Mouse (Mus musculus): ENCODE results near the gene Kiss1. TPM values are rescaled to one million over a fixed set of nuclear protein-coding genes. Genes with fewer than 3 reads are reported as not detected.

The Kiss1 gene
- polyA plus RNA-seq, 1 experiment = not detected

DNA sequence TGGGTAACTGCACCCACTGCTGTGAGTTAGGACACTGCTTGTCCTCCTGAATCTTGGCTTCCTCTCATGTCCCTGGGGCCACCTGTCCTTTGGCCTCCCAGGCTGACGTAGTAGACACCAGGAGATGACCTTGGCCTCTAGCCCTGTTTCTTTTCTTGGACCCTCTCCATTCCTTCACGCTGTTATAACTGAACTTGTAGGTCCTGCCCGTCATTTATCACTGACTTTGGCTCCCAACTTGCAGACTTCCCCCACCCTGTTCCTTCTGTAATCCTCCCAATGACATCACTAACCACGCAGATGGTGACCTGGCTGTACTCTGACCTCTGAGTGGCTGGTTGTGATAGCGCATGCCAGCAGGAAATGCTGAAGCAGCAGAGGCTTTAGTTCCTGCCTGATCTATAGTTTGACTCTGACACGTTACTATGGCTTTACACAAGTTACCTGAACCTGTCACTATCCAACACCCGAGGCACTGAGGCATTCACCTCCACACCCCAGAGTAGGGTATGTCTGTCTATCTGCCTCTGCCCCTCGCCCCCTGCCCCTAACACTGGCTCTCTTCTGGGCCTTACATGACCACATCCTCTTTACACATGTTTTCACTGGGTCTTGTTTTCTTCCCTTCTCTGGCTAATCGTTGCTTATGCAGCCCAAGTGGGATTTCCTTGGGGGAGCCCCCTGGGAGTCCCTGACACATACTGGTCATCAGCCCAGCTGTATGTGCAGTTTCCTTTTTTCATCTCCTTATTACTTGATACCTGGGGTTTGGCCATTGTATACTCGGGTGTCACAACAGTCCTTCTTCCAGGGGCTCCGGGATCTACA, 26.2 kb downstream of the Kiss1 start:
- WGBS = 81% methylated on average over 11 of the region's 11 CpGs
- TF ChIP-seq CTCF (IDR thresholded peaks at IDR 0.05; ENCODE audit: insufficient read depth, low read depth, low read length) (no peak), POLR2A (IDR thresholded peaks at IDR 0.05; ENCODE audit: insufficient read depth, low read depth, low read length) (no peak)
- no peaks in the 10 kb centered on the region for H3K4me1 ChIP-seq (ENCODE audit: control insufficient read depth, insufficient read depth, low read length)
- H3K27ac ChIP-seq (ENCODE audit: insufficient read depth, low read depth, low read length) = no peak overlapping the region
- no peak overlapping the region for H3K4me3 ChIP-seq (ENCODE audit: insufficient read depth, low read depth, low read length)

DNA sequence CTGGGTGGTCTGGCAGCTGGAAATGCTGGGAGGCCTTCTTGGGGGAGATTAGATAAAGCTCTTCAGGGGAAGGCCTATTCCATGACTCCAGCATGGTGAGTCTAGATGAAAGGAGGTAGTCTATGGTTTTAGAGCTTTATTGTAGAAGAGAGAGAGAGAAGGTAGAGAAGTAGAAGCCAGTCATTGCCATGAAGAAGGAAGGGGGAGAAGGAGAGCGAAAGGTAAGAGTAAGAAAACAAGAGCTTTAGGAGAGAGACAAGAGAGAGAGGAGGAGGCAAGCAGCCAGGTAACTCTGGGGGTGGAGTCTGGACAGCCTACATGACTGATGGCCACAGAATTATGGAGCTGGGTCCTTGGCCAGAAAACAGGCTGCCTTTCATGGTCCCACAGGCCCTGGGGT, 28.5 kb downstream of the Kiss1 start, which contains the start of gene Ren1:
TSS of gene Ren1 (plus strand) at position 301 of the 400 bp plus-strand sequence.
- H3K4me3 ChIP-seq (ENCODE audit: insufficient read depth, low read depth, low read length) = no peak within 1 kb of the TSS
- no peaks in the 10 kb centered on the region for H3K4me1 ChIP-seq (ENCODE audit: control insufficient read depth, insufficient read depth, low read length)
- 100% methylated on average over 1 of the region's 1 CpGs for WGBS
- no peak for TF ChIP-seq POLR2A (IDR thresholded peaks at IDR 0.05; ENCODE audit: insufficient read depth, low read depth, low read length)
- no peak for TF ChIP-seq CTCF (IDR thresholded peaks at IDR 0.05; ENCODE audit: insufficient read depth, low read depth, low read length)
- H3K27ac ChIP-seq (ENCODE audit: insufficient read depth, low read depth, low read length) = no peak within 1 kb of the TSS

DNA sequence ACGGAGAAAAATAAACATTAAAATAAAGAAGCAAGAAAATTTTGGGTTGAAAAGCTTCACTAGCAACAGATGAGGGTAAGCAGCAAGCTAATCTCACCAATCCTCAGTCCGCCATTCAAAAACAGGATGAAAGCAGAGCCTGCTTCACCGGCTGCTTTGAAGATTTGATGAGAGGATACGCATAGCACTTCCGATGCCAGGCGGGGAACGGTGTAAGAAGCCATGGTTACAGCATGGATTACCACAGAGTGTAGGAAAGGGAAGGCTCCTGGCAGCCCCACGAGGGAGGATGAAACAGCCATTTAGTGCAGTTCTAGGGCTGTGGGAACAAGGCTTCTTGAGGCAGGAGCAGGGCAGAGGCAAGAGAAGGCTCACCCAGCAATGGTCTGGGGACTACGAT, 30.1 kb downstream of the Kiss1 start:
- Histone ChIP-seq H3K4me3 (ENCODE audit: insufficient read depth, low read depth, low read length) (no peak overlapping the region), H3K4me1 (ENCODE audit: control insufficient read depth, insufficient read depth, low read length) (no peaks in the 10 kb centered on the region), H3K27ac (ENCODE audit: insufficient read depth, low read depth, low read length) (no peak overlapping the region)
- no peak for TF ChIP-seq POLR2A (IDR thresholded peaks at IDR 0.05; ENCODE audit: insufficient read depth, low read depth, low read length)
- no peak for TF ChIP-seq CTCF (IDR thresholded peaks at IDR 0.05; ENCODE audit: insufficient read depth, low read depth, low read length)
- 54% methylated on average over 9 of the region's 9 CpGs for WGBS

DNA sequence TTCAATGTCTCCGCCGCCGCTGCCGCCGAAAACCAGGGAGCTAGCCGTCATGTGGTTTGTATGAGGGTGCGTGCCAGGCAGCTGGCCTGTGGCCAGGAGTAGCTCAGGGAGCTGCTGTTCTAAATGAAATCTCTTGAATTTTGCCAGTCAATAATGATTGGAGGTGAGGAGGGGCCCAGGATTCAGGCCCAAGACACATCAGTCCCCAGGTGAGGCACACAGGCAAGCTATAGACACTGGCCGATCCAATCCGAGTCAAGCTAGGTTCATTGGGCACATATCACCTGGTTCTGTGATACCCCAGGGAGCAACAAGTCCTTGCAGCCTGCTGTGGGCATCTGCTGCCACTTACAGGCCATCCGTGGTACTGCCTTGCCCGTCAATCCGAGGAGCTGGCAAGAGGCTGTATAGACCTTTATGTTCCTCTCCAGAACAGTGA, 31.7 kb downstream of the Kiss1 start:
- WGBS = 13% methylated on average over 12 of the region's 12 CpGs
- TF ChIP-seq CTCF (IDR thresholded peaks at IDR 0.05; ENCODE audit: insufficient read depth, low read depth, low read length) = peak; percentile 94
- TF ChIP-seq POLR2A (IDR thresholded peaks at IDR 0.05; ENCODE audit: insufficient read depth, low read depth, low read length) = no peak
- H3K4me1 ChIP-seq (ENCODE audit: control insufficient read depth, insufficient read depth, low read length) = no peaks in the 10 kb centered on the region
- no peak overlapping the region for H3K4me3 ChIP-seq (ENCODE audit: insufficient read depth, low read depth, low read length)
- H3K27ac ChIP-seq (ENCODE audit: insufficient read depth, low read depth, low read length) = no peak overlapping the region

DNA sequence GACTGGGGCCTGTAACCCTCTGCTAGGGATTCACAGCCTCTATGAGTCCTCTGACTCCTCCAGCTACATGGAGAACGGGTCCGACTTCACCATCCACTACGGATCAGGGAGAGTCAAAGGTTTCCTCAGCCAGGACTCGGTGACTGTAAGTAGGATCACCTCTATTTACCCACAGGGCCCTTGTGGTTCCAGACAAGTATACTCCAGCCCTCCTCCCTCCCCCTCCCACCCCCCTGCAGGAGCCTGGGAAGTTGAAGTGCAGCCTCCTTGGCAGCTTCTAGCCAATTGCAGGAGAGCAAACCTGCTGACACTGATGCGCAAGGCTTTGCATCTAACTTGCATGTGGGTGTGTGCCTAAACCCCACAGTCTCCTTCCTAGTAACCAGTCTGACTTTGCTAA, 33.8 kb downstream of the Kiss1 start:
- H3K4me1 ChIP-seq (ENCODE audit: control insufficient read depth, insufficient read depth, low read length) = no peaks in the 10 kb centered on the region
- no peak overlapping the region for H3K27ac ChIP-seq (ENCODE audit: insufficient read depth, low read depth, low read length)
- WGBS = 74% methylated on average over 5 of the region's 5 CpGs
- no peak overlapping the region for H3K4me3 ChIP-seq (ENCODE audit: insufficient read depth, low read depth, low read length)
- TF ChIP-seq POLR2A (IDR thresholded peaks at IDR 0.05; ENCODE audit: insufficient read depth, low read depth, low read length) (no peak), CTCF (IDR thresholded peaks at IDR 0.05; ENCODE audit: insufficient read depth, low read depth, low read length) (no peak)

DNA sequence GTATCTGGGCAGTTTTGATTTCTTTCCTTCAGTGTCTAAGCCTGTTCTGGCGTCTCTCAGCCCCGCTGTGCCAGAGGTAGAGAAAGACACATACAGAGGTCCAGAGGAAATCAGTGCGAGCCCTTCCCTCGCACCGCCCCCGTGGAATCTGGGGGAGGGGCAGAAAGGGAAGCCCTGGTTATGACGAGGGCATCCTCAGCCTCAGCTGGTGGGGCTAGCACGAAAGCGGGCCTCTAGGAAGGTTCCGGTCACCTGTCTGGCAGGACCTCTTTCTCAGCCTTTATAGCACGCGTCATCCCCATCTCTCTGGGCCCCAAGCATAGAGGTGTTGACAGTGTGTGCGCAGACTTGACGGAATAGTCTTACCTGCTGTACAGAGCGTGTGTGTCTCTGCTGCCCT, 34.2 kb downstream of the Kiss1 start:
- no peaks in the 10 kb centered on the region for H3K4me1 ChIP-seq (ENCODE audit: control insufficient read depth, insufficient read depth, low read length)
- H3K4me3 ChIP-seq (ENCODE audit: insufficient read depth, low read depth, low read length) = no peak overlapping the region
- TF ChIP-seq POLR2A (IDR thresholded peaks at IDR 0.05; ENCODE audit: insufficient read depth, low read depth, low read length) (no peak), CTCF (IDR thresholded peaks at IDR 0.05; ENCODE audit: insufficient read depth, low read depth, low read length) (no peak)
- 68% methylated on average over 15 of the region's 15 CpGs for WGBS
- H3K27ac ChIP-seq (ENCODE audit: insufficient read depth, low read depth, low read length) = no peak overlapping the region

DNA sequence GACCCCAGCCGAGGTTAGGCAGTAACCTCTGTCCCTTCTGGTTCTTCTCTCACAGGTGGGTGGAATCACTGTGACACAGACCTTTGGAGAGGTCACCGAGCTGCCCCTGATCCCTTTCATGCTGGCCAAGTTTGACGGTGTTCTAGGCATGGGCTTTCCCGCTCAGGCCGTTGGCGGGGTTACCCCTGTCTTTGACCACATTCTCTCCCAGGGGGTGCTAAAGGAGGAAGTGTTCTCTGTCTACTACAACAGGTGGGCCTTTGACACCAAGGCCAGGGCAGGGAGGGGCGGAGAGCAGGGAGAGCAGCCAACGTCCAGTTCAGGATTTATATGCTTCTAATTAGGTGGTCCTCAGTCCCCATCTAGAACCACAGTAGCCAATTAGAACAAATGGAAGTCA, 34.7 kb downstream of the Kiss1 start:
- H3K27ac ChIP-seq (ENCODE audit: insufficient read depth, low read depth, low read length) = no peak overlapping the region
- TF ChIP-seq POLR2A (IDR thresholded peaks at IDR 0.05; ENCODE audit: insufficient read depth, low read depth, low read length) = no peak
- no peak for TF ChIP-seq CTCF (IDR thresholded peaks at IDR 0.05; ENCODE audit: insufficient read depth, low read depth, low read length)
- no peaks in the 10 kb centered on the region for H3K4me1 ChIP-seq (ENCODE audit: control insufficient read depth, insufficient read depth, low read length)
- no peak overlapping the region for H3K4me3 ChIP-seq (ENCODE audit: insufficient read depth, low read depth, low read length)
- 73% methylated on average over 8 of the region's 8 CpGs for WGBS

DNA sequence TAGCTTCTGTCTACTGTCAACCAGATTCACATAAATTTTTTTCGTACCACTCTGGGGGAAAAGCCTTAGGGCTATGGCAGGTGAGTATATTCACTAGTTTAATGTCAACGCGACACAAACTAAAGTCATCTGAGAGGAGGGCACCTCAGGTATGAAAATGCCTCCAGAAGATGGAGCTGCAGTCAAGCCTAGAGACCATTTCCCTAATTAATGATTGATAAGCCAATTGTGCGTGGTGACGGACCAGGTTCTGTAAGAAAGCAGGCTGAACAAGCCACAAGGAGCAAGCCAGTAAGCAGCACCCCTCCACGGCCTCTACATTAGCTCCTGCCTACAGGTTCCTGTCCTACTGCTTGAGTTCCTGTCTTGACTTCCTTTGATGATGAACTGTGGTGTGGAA, 39.3 kb downstream of the Kiss1 start:
- peaks cover 12% of the 10 kb centered on the region for H3K4me1 ChIP-seq (ENCODE audit: control insufficient read depth, insufficient read depth, low read length)
- H3K27ac ChIP-seq (ENCODE audit: insufficient read depth, low read depth, low read length) = no peak overlapping the region
- TF ChIP-seq POLR2A (IDR thresholded peaks at IDR 0.05; ENCODE audit: insufficient read depth, low read depth, low read length) (no peak), CTCF (IDR thresholded peaks at IDR 0.05; ENCODE audit: insufficient read depth, low read depth, low read length) (no peak)
- no peak overlapping the region for H3K4me3 ChIP-seq (ENCODE audit: insufficient read depth, low read depth, low read length)
- 97% methylated on average over 6 of the region's 6 CpGs for WGBS

DNA sequence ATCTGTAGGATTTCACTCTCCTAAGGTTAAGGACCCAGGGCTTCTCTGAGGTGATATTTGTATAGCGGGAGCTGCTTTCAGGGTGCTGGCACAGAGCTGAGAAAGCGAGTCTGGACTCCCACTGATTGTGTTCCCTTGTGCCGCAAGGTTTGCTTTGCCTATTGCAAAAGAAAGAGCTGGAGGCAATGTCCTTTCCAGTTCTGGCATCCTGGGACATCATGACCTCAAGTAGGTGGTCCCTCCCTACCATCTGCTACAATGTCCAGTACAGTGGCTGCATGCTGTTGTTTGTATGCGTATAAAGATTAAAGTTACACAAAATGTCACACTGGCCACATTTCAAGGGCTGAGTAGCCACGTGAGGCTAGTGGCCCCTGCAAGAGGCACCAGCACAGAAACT, 40.4 kb downstream of the Kiss1 start:
- 97% methylated on average over 5 of the region's 5 CpGs for WGBS
- peaks cover 12% of the 10 kb centered on the region for H3K4me1 ChIP-seq (ENCODE audit: control insufficient read depth, insufficient read depth, low read length)
- TF ChIP-seq POLR2A (IDR thresholded peaks at IDR 0.05; ENCODE audit: insufficient read depth, low read depth, low read length) (no peak), CTCF (IDR thresholded peaks at IDR 0.05; ENCODE audit: insufficient read depth, low read depth, low read length) (no peak)
- no peak overlapping the region for H3K27ac ChIP-seq (ENCODE audit: insufficient read depth, low read depth, low read length)
- H3K4me3 ChIP-seq (ENCODE audit: insufficient read depth, low read depth, low read length) = no peak overlapping the region
